Mouse (Mus musculus): ENCODE measurements around the gene Sf3b4. TPM values are rescaled to one million over a fixed set of nuclear protein-coding genes. Genes with fewer than 3 reads are reported as not detected.
"Not testable (repeated sequence)": the region's sequence is repeated elsewhere in the genome, so short reads cannot be mapped to it uniquely, and the experiment has no call there.

Gene Sf3b4
- total RNA-seq, 2 experiments from 2014 or later: 34.1 to 36.8 TPM

- DNase-seq: not testable (repeated sequence)
Observed at GRCm38 (mm10) chr3:96220131-96220764, 48.1 kb downstream of the Sf3b4 start.

GRCm38 (mm10) chr3:96220765-96221639, 48.9 kb downstream of the Sf3b4 start, which contains the start of the genes Hist2h2ac and Hist2h2be:
Gene Hist2h2ac (minus strand): TSS chr3:96220880.
Gene Hist2h2be (plus strand): TSS chr3:96221119.
- DNase-seq: peak; percentile 80

- no peak for DNase-seq
Observed at GRCm38 (mm10) chr3:96221640-96222038, 49.5 kb downstream of the Sf3b4 start.

- no peak for DNase-seq
Observed at GRCm38 (mm10) chr3:96222774-96223173, 50.6 kb downstream of the Sf3b4 start.

GRCm38 (mm10) chr3:96225421-96225820, 53.3 kb downstream of the Sf3b4 start:
- no peak for DNase-seq

Small RNA genes within 50 kb of the gene (microRNA-seq; reads per million reads assigned to microRNA genes)
- gene Gm44492: 0 to 0.20 reads per million in 2 experiments

Other genes with a start within 250 kb of the Sf3b4 start
- 100 to 1,000 TPM; 172 to 180 TPM for gene Anp32e, start 243.1 kb upstream of the Sf3b4 start, total RNA-seq (2021)
- 100 to 1,000 TPM; 141 to 164 TPM for gene Plekho1, start 176.3 kb upstream of the Sf3b4 start, total RNA-seq (2021)
- gene Vps45, start 113.9 kb upstream of the Sf3b4 start, total RNA-seq (2021): 10 to 100 TPM; 33.7 to 34.5 TPM
- 10 to 100 TPM; 45.7 to 47.4 TPM for gene Otud7b, start 67.8 kb upstream of the Sf3b4 start, total RNA-seq (2021)
- 1 to 10 TPM; 4.2 to 4.6 TPM for gene Mtmr11, start 10.3 kb upstream of the Sf3b4 start, total RNA-seq (2021)
- 10 to 100 TPM; 19.3 to 20.6 TPM for gene Sv2a, start 8.8 kb downstream of the Sf3b4 start, total RNA-seq (2021)
- gene Bola1, start 47.4 kb downstream of the Sf3b4 start, total RNA-seq (2021): 10 to 100 TPM; 18.8 to 20.9 TPM
- gene Hist2h2ab, start 47.5 kb downstream of the Sf3b4 start, total RNA-seq (2021): 10 to 100 TPM; 25.5 to 29.9 TPM
- 100 to 1,000 TPM; 205 to 211 TPM for gene Hist2h2ac, start 48.5 kb downstream of the Sf3b4 start, total RNA-seq (2021)
- gene Hist2h2be, start 48.8 kb downstream of the Sf3b4 start, total RNA-seq (2021): 1 to 10 TPM; 5.7 to 5.8 TPM
- gene Hist2h3c2, start 66.8 kb downstream of the Sf3b4 start, total RNA-seq (2021): 100 to 1,000 TPM; 209 to 211 TPM
- gene Hist2h2aa2, start 67.9 kb downstream of the Sf3b4 start, total RNA-seq (2021): 1,000 to 10,000 TPM; 1,222 to 1,254 TPM
- gene Hist2h2aa1, start 73.2 kb downstream of the Sf3b4 start, total RNA-seq (2021): 10 to 100 TPM; 26.8 to 30.1 TPM
- under 1 TPM; 0.16 to 0.81 TPM for gene Hist2h3c1, start 74.4 kb downstream of the Sf3b4 start, total RNA-seq (2021)
- gene Hist2h4, start 91.0 kb downstream of the Sf3b4 start, total RNA-seq (2021): 10 to 100 TPM; 81.1 to 87.3 TPM
- gene Hist2h3b, start 96.3 kb downstream of the Sf3b4 start, total RNA-seq (2021): 100 to 1,000 TPM; 856 to 901 TPM
- gene Hist2h2bb, start 97.4 kb downstream of the Sf3b4 start, total RNA-seq (2021): 100 to 1,000 TPM; 767 to 799 TPM
- gene Fcgr1, start 121.6 kb downstream of the Sf3b4 start, total RNA-seq (2021): under 1 TPM; 0.57 to 0.70 TPM

All from heart, postnatal 4 days (tissue).